Mouse (Mus musculus): Measurements from ENCODE around the gene Rasl2-9. TPM values are rescaled to one million over a fixed set of nuclear protein-coding genes. Genes with fewer than 3 reads are reported as not detected.
"Not testable (repeated sequence)": the region's sequence is repeated elsewhere in the genome, so short reads cannot be mapped to it uniquely, and the experiment has no call there.

Rasl2-9 gene
- polyA plus RNA-seq, 1 experiment from 2014 or later = 0.41 TPM

DNA sequence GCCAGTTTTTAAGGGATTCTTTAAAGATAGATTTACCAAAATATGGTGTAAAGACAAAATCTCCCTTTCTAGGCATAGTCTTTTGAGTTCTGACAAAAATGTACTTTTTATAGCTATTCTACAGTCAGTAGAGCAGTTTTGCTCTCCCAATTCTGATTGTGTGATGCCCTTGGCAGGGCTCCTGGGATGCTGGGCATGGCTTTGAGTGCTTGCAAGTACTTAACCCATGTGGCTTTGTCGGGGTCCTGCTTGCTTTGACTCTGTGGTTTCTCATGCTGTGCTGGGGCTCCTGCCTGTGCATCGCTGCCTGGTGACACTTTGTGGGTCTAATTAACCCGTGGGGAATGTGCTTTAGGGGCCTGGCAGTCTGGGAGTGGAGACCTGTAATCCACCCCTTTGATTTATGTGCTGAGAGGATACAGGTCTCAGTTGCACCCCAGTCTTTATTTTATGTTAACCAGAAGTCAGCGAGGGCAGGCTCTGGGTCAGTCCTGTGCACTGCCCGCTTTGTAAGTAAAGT lies 38.8 kb downstream of the Rasl2-9 start:
- no peaks in the 10 kb centered on the region for H3K9me3 ChIP-seq (ENCODE audit: control insufficient read depth, low read length)
- DNase-seq (no peak), ATAC-seq (ENCODE audit: low FRiP score, low TSS enrichment) (no peak)
- H3K4me1 ChIP-seq (ENCODE audit: control insufficient read depth, insufficient read depth, low read length) = peaks cover 7% of the 10 kb centered on the region
- no peaks in the 10 kb centered on the region for H3K27me3 ChIP-seq (ENCODE audit: control insufficient read depth, insufficient read depth, low read length)
- no peak overlapping the region for H3K27ac ChIP-seq (replicated peaks; ENCODE audit: low read depth, low read length)
- H3K36me3 ChIP-seq (ENCODE audit: control insufficient read depth, insufficient read depth, low read length) = peaks cover 56% of the 10 kb centered on the region
- 79% methylated on average over 5 of the region's 5 CpGs for WGBS
- H3K4me3 ChIP-seq (replicated peaks; ENCODE audit: low read depth, low read length) = no peak overlapping the region
- H3K9ac ChIP-seq (replicated peaks; ENCODE audit: low read length) = no peak overlapping the region; the same call in 1 of the 2 replicates
- H3K4me2 ChIP-seq (ENCODE audit: low read length) = no peak overlapping the region

DNA sequence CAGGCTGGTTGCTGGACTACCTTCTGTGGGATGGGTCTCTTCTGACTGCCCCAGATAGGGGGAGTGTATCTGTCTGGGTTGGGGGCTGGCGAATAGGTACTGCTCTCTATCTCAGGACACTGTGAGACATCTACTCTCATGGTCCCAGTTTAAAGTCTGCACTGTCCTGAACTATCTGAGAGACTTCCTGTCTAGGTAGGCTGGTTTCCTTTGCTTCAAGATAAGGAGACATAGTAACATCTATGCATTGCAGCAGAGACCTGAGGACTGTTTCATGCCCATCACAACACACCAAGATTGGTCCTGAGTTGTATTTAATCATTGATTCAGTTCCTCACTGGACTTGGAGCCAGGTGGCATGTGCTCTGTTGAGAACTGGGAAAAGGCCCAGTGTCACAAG lies 40.2 kb downstream of the Rasl2-9 start:
- Histone ChIP-seq H3K4me1 (ENCODE audit: control insufficient read depth, insufficient read depth, low read length) (peaks cover 21% of the 10 kb centered on the region), H3K9me3 (ENCODE audit: control insufficient read depth, low read length) (no peaks in the 10 kb centered on the region), H3K27ac (replicated peaks; ENCODE audit: low read depth, low read length) (no peak overlapping the region), H3K4me2 (ENCODE audit: low read length) (no peak overlapping the region), H3K4me3 (replicated peaks; ENCODE audit: low read depth, low read length) (no peak overlapping the region), H3K9ac (replicated peaks; ENCODE audit: low read length) (no peak overlapping the region), H3K27me3 (ENCODE audit: control insufficient read depth, insufficient read depth, low read length) (no peaks in the 10 kb centered on the region), H3K36me3 (ENCODE audit: control insufficient read depth, insufficient read depth, low read length) (peaks cover 42% of the 10 kb centered on the region)
- DNase-seq = no peak
- 100% methylated on average over 1 of the region's 1 CpGs for WGBS
- no peak for ATAC-seq (ENCODE audit: low FRiP score, low TSS enrichment)

DNA sequence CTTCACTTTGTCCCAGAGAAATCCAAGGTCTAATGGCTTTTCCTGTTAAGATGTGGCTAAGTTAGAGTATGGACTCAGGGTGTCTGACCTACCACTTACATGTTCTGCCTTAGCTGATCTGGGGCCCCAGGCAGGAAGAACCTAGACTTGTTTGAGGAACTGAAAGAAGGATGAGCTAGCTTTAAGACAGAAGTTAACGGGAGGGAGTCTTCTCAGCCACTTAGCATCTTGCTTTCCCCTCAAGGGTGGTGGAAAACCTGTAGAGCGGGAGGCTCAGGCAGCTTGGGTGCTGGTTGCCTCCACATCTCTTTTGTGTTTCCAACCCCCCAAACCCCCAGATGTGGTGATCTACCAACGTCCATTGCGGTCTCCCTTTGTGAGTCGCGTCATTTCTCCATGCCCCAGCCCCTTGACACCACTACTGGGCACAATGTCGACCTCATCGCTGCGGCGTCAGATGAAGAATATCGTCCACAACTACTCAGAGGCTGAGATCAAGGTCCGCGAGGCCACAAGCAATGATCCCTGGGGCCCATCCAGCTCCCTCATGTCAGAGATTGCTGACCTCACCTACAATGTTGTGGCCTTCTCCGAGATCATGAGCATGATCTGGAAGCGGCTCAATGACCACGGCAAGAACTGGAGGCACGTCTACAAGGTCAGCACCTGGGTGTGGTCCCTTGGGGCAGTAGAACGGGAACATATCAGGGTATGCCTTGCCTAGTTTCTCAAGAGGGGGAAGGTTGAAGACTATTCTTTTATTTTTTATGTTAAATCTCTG lies 42.2 kb downstream of the Rasl2-9 start:
- no peak overlapping the region for H3K27ac ChIP-seq (replicated peaks; ENCODE audit: low read depth, low read length)
- no peak for DNase-seq
- no peaks in the 10 kb centered on the region for H3K9me3 ChIP-seq (ENCODE audit: control insufficient read depth, low read length)
- 95% methylated on average over 18 of the region's 18 CpGs for WGBS
- H3K4me2 ChIP-seq (ENCODE audit: low read length) = no peak overlapping the region
- H3K27me3 ChIP-seq (ENCODE audit: control insufficient read depth, insufficient read depth, low read length) = no peaks in the 10 kb centered on the region
- no peak overlapping the region for H3K4me3 ChIP-seq (replicated peaks; ENCODE audit: low read depth, low read length)
- no peak overlapping the region for H3K9ac ChIP-seq (replicated peaks; ENCODE audit: low read length)
- peaks cover 38% of the 10 kb centered on the region for H3K36me3 ChIP-seq (ENCODE audit: control insufficient read depth, insufficient read depth, low read length)
- ATAC-seq (ENCODE audit: low FRiP score, low TSS enrichment) = no peak
- peaks cover 21% of the 10 kb centered on the region for H3K4me1 ChIP-seq (ENCODE audit: control insufficient read depth, insufficient read depth, low read length)

DNA sequence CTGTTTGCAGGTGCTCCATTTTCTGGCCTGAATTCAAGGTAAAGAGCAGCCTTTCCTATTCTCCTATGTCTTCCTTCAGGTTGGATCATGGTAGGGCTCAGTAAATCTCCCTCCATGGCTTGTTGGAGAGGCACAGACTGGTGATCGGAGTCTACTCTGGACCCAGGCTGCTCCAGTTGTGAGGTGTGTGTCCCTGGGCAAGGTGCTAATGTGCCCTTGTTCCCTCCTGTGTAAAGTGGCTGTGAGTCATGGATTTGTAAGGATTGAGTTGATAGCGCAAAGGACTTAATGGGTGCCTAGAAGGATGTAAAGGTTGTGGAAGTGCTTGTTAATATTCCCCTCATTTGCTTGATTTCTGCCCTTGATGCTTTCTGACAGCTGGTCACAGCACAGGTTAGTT lies 43.8 kb downstream of the Rasl2-9 start:
- 95% methylated on average over 2 of the region's 2 CpGs for WGBS
- ATAC-seq (ENCODE audit: low FRiP score, low TSS enrichment) = no peak
- H3K4me2 ChIP-seq (ENCODE audit: low read length) = peak overlapping the region; percentile 86

DNA sequence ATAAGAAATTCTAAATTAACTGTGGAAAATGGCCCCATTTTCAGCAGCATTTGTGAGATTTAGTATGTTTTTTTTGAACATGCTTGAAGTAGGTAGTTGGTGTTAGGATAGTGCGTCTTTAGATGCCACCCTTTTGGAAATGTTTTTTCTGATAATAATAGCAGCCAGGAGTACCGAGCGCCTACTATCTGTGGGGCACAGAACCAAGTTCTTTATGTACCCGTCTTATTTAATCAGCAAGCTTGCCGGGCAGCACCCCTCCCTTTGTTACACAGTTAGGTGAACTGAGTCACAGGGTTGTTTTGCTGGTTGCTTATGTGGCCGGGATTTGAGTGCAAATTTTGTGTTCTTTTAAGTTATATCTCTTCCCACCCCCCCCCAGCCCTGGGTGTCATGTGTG lies 44.5 kb downstream of the Rasl2-9 start:
- ATAC-seq (ENCODE audit: low FRiP score, low TSS enrichment) (no peak), DNase-seq (no peak)
- H3K4me3 ChIP-seq (replicated peaks; ENCODE audit: low read depth, low read length) = peak overlapping the region; percentile 85
- H3K27me3 ChIP-seq (ENCODE audit: control insufficient read depth, insufficient read depth, low read length) = no peaks in the 10 kb centered on the region
- H3K9me3 ChIP-seq (ENCODE audit: control insufficient read depth, low read length) = no peaks in the 10 kb centered on the region
- WGBS = 75% methylated on average over 6 of the region's 6 CpGs
- peaks cover 21% of the 10 kb centered on the region for H3K4me1 ChIP-seq (ENCODE audit: control insufficient read depth, insufficient read depth, low read length)
- H3K4me2 ChIP-seq (ENCODE audit: low read length) = peak overlapping the region; percentile 86
- H3K9ac ChIP-seq (replicated peaks; ENCODE audit: low read length) = peak overlapping the region; percentile 90; the same call in 1 of the 2 replicates
- peaks cover 52% of the 10 kb centered on the region for H3K36me3 ChIP-seq (ENCODE audit: control insufficient read depth, insufficient read depth, low read length)
- H3K27ac ChIP-seq (replicated peaks; ENCODE audit: low read depth, low read length) = no peak overlapping the region

More for the DNA sequence above, 43.8 kb downstream of the Rasl2-9 start:
- Histone ChIP-seq H3K4me3 (replicated peaks; ENCODE audit: low read depth, low read length) (no peak overlapping the region), H3K9ac (replicated peaks; ENCODE audit: low read length) (no peak overlapping the region), H3K36me3 (ENCODE audit: control insufficient read depth, insufficient read depth, low read length) (peaks cover 51% of the 10 kb centered on the region), H3K27ac (replicated peaks; ENCODE audit: low read depth, low read length) (no peak overlapping the region), H3K9me3 (ENCODE audit: control insufficient read depth, low read length) (no peaks in the 10 kb centered on the region), H3K4me1 (ENCODE audit: control insufficient read depth, insufficient read depth, low read length) (peaks cover 21% of the 10 kb centered on the region), H3K27me3 (ENCODE audit: control insufficient read depth, insufficient read depth, low read length) (no peaks in the 10 kb centered on the region)
- no peak for DNase-seq

DNA sequence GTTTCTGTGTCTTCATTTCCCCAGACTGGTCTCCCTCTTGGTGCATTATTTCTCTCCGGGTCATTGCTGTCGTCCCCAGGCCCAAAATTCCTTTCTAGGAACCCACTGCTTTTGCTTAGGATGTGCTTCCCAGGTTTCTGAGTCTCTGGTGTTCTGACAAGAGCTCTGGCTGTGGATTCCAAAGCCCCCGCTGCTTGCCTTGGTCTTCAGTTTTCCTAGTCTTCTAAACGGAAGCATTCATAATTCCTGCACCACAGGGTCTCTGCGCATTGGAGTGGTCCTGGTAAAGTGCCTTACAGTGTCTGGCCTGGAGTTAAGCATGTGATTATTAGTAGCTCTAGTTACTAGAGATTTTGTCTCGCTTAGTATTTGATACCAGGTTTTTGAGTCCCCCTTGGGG lies 44.9 kb downstream of the Rasl2-9 start:
- no peak for ATAC-seq (ENCODE audit: low FRiP score, low TSS enrichment)
- peak overlapping the region; percentile 90 for H3K9ac ChIP-seq (replicated peaks; ENCODE audit: low read length)
- H3K4me1 ChIP-seq (ENCODE audit: control insufficient read depth, insufficient read depth, low read length) = peaks cover 21% of the 10 kb centered on the region
- DNase-seq = peak; percentile 7
- WGBS = 21% methylated on average over 6 of the region's 6 CpGs
- peaks cover 52% of the 10 kb centered on the region for H3K36me3 ChIP-seq (ENCODE audit: control insufficient read depth, insufficient read depth, low read length)
- no peaks in the 10 kb centered on the region for H3K9me3 ChIP-seq (ENCODE audit: control insufficient read depth, low read length)
- H3K27me3 ChIP-seq (ENCODE audit: control insufficient read depth, insufficient read depth, low read length) = no peaks in the 10 kb centered on the region
- peak overlapping the region; percentile 89 for H3K27ac ChIP-seq (replicated peaks; ENCODE audit: low read depth, low read length)
- peak overlapping the region; percentile 86 for H3K4me2 ChIP-seq (ENCODE audit: low read length)
- H3K4me3 ChIP-seq (replicated peaks; ENCODE audit: low read depth, low read length) = peak overlapping the region; percentile 85

DNA sequence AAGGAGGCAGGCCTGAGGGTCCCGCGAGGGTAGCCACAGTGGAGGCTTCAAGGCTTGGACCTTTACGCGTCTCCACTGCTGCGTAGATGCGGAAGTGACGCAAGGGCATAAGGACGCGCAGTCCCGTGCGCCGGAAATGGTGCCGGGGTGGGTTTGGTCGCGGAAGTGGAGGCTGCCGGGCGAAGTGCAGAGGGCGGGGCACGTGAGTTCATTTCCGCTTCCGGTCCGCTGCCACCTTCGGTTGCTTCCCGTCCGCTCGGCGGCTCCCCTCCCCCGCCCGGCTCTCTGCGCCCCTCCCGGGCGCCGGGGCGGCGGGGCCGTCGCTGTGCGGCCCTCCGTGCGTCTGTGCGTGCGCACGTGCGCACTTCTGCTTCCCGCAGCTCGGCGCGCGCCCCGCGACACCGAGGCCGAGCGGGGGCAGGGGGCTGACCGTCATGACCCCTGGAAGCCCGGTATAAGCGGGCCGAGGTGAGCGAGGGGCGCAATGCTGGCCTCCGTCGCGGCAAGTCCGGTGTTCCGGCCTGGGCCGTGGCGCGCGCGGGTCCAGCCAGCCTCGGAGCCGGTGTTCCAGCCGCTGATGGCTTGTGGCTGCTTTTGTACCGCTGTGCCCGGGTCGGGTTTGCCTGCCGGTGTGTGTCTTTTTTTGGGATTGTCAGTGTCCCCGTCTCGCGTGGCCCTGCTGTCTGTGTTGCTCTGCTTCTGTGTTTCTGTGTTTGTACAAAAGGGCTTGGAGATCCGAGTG lies 45.6 kb downstream of the Rasl2-9 start, which contains the start of gene Epn1:
TSS of gene Epn1 (plus strand) at position 226 of the 742 bp plus-strand sequence.
- ATAC-seq (ENCODE audit: low FRiP score, low TSS enrichment) = peak; percentile 97
- H3K36me3 ChIP-seq (ENCODE audit: control insufficient read depth, insufficient read depth, low read length) = peaks cover 52% of the 10 kb centered on the region

DNA sequence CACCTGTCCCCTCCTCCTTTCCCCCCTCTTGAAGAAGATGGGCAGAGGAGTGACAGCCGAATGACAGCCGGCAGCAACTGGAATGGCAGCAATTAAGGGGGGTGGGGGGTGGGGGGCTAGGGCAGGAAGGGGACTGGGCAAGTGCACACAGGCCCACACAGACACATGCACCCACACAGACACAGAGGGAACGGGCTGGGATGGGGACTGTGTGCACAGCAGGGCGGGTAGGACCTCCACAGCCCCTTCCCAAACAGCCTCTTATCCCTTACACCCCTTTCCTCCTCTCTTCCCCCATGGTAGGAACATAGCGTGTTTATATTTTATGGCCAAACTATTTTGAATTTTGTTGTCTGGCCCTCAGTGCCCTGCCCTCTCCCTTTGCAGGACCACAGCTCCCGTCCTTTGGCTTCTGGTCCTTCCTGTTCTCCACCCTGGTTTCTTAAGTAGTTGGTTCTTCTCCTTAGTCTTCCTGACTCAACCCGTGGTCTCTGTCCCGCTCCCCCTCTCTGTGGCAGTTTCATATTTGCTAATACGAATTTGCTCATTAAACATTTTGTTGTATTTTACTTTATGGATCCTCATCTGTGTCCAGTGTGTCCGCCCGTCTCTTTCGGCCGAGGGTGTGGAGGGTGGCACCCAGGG lies 46.3 kb downstream of the Rasl2-9 start:
- H3K27ac ChIP-seq (replicated peaks; ENCODE audit: low read depth, low read length) = peak overlapping the region; percentile 89
- peak overlapping the region; percentile 85 for H3K4me3 ChIP-seq (replicated peaks; ENCODE audit: low read depth, low read length)
- H3K36me3 ChIP-seq (ENCODE audit: control insufficient read depth, insufficient read depth, low read length) = peaks cover 52% of the 10 kb centered on the region
- not testable (repeated sequence) for H3K9me3 ChIP-seq (ENCODE audit: control insufficient read depth, low read length); H3K9ac ChIP-seq (replicated peaks; ENCODE audit: low read length); DNase-seq; H3K27me3 ChIP-seq (ENCODE audit: control insufficient read depth, insufficient read depth, low read length)
- peaks cover 21% of the 10 kb centered on the region for H3K4me1 ChIP-seq (ENCODE audit: control insufficient read depth, insufficient read depth, low read length)
- ATAC-seq (ENCODE audit: low FRiP score, low TSS enrichment) = peak; percentile 43
- peak overlapping the region; percentile 86 for H3K4me2 ChIP-seq (ENCODE audit: low read length)
- 50% methylated on average over 9 of the region's 13 CpGs for WGBS

More for the DNA sequence above, 45.6 kb downstream of the Rasl2-9 start, which contains the start of gene Epn1:
- H3K9me3 ChIP-seq (ENCODE audit: control insufficient read depth, low read length) = no peaks in the 10 kb centered on the region
- WGBS = under 1% methylated on average over 81 of the region's 81 CpGs
- DNase-seq = peak; percentile 99
- peaks cover 21% of the 10 kb centered on the region for H3K4me1 ChIP-seq (ENCODE audit: control insufficient read depth, insufficient read depth, low read length)
- peak within 1 kb of the TSS; percentile 90 for H3K9ac ChIP-seq (replicated peaks; ENCODE audit: low read length)
- H3K4me3 ChIP-seq (replicated peaks; ENCODE audit: low read depth, low read length) = peak within 1 kb of the TSS; percentile 85
- H3K27ac ChIP-seq (replicated peaks; ENCODE audit: low read depth, low read length) = peak within 1 kb of the TSS; percentile 89
- H3K4me2 ChIP-seq (ENCODE audit: low read length) = peak within 1 kb of the TSS; percentile 86
- no peaks in the 10 kb centered on the region for H3K27me3 ChIP-seq (ENCODE audit: control insufficient read depth, insufficient read depth, low read length)
